Mouse (Mus musculus): ENCODE data around the gene H2-T22.
A peak's percentile ranks its signal among the peaks of the same experiment; 100 is the strongest.

The H2-T22 gene

DNA sequence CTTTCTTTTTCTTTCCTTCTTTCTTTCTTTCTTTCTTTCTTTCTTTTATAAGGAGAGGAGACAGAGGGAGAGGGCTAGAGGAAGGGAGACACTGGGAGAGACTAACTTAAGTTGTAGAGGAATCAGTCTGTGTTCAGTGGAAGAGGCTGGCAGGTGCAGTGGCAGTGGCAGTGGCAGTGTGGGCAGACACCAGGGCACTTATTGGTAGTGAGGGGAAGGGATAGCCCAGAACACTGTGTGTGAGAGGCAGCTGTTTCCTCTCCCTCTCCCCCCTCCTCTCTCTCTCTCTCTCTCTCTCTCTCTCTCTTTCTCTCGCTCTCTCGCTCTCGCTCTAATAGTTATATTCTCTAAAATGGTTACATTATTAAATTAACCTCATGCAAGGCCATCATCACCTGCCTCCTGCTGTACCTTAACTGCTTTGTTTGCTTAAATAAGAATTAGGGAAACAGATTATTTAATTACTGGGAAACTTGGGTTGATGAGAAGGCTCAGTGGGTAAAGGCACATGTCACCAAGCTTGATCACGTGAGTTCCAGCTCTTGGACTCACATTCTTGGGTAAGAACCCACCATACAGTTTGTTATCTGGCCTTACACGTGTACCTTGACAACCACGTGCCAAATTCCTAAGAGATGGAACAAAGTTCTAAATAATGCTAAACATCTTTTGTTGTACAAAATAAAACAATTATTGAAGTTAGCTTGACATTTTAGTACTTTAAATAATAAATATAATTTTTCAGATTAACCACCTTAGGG lies 43.8 kb downstream of the H2-T22 start:
- DNase-seq (ENCODE audit: low spot score in 2 of 2) = no peak

GRCm38 (mm10) chr17:35997713-35998510 lies 44.6 kb downstream of the H2-T22 start:
- DNase-seq (ENCODE audit: low spot score in 2 of 2) = no peak

DNA sequence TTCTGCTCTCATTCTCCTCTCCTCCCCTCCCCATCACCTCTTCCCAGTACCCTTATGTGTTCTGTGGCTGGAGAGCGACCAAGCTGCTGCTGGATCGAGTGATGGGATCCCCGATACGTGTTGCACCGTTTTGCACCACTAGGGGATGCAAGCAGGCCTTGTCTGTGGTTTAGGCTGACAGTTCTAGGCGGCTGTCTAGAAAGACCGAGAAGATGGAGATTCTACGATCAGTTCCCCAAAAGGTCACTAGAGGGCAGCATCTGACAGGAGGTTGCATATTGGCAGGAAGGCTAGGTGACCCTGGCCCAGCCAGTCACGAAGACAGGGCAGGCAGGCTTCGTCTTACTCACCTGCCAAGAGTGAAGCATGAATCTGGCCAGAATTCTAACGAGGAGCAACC lies 45.6 kb downstream of the H2-T22 start:
- DNase-seq (ENCODE audit: low spot score in 2 of 2) = peak; percentile 95 to 97

- no peak for DNase-seq (ENCODE audit: low spot score in 2 of 2)
Observed at GRCm38 (mm10) chr17:35994879-35995240, 47.7 kb downstream of the H2-T22 start.

- peak; percentile 78 to 87 for DNase-seq (ENCODE audit: low spot score in 2 of 2)
Observed at GRCm38 (mm10) chr17:35994175-35994878, 48.2 kb downstream of the H2-T22 start.

DNA sequence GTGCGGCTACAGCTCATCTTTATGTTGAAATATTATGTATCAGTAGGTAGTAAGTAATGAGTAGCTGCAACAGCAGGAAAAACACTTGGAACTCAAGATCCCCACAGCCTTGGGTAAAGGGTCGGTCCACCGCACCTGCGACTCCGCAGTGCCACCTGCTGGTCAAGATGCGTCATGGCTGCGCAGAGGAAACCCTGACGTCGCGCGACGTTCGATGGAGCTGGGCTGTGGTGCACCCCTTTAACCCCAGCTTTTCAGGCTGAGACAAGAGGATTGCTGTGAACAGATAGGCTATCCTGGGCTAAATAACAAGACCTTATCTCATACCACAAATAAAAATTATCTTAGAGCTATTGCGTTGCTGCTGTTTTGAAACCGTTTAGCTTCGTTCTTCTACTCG lies 48.9 kb downstream of the H2-T22 start:
- DNase-seq (ENCODE audit: low spot score in 2 of 2) = peak; percentile 73 to 84

GRCm38 (mm10) chr17:35991781-35992180 lies 50.8 kb downstream of the H2-T22 start:
- no peak for DNase-seq (ENCODE audit: low spot score in 2 of 2)
